Mouse (Mus musculus): ENCODE results near the gene Irf8.

GRCm38 (mm10) chr8:120731582-120731981, 4.6 kb upstream of the Irf8 start:
- TF ChIP-seq CTCF (IDR thresholded peaks at IDR 0.05; ENCODE audit: borderline replicate concordance, insufficient read depth, low read depth, low read length) (no peak), POLR2A (IDR thresholded peaks at IDR 0.05; ENCODE audit: borderline replicate concordance, insufficient read depth, low read length) (no peak)
